Mouse (Mus musculus) brain, adult 10 weeks (tissue): ENCODE data around the gene Mapk10. TPM values are rescaled to one million over a fixed set of nuclear protein-coding genes. Genes with fewer than 3 reads are reported as not detected.

ENCODE experiments used
- polyA plus RNA-seq: library from polyadenylated mRNA; stranded (reverse); fragments of 350-450 nt; fragmentation: Illumina TruSeq; extraction: RNeasy Lipid Tissue Mini Kit (QIAGEN cat#74804); gene quantifications from one replicate; pipeline ENCODE4 v1.2.3, GENCODE M21; 2015; ENCODE audit warnings: low read depth, low replicate concordance

Gene Mapk10
- 273 TPM for polyA plus RNA-seq

DNA sequence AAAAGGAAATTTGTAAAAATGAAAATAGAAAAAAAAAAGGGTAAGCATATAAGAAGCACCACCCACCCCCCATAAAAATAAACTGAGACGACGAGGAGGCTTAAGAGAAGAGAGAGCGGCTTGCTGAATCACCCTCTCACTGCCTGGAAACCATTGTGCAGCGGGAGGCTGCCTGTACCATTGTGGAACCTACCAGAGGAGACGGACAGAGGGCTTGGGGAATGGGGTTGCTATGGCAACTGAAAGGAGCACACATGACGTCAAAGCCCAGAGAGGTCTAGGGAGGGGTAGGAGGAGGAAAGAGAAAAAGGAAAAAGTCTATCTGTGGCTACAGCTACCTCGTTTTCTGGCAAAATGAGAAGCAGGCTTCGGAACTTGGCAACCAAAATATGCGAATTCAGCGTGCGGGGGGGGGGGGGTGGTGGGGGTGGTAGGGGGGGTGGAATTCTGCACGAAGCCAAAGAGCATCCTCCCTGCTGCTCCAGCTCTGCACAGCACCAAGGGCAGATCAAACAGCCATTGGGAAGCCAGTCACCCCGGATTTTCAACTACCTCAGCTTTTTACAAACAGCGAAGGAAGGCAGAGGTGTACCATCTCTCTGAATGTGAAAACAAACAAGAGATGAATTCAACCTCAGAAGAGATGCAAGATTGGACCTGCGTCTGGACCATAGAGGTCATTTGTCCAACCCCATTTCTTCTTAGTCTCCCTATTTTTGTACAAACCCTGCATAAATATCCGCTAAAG lies at the start of gene Mapk10:
Gene Mapk10, minus strand, starts transcription at position 234 of the 748 bp plus-strand sequence.

Other genes with a start within 250 kb of the Mapk10 start
- 5.2 TPM for gene Ptpn13, start 213.9 kb upstream of the Mapk10 start, polyA plus RNA-seq